Mouse (Mus musculus) limb, embryonic 14.5 days (tissue): ENCODE measurements around the gene Ramp2. TPM values are rescaled to one million over a fixed set of nuclear protein-coding genes. Genes with fewer than 3 reads are reported as not detected.
A peak's percentile ranks its signal among the peaks of the same experiment; 100 is the strongest.

Experiments used
- ATAC-seq: fragments of 200-750 bp; cut with Nextera tagmentation; 2 replicates; pipeline ENCODE4 v1.8.0; 2017; ENCODE audit warnings: low read depth, moderate number of reproducible peaks, moderate TSS enrichment; ENCODE audit not compliant: low FRiP score
- DNase-seq: peaks from one replicate; pipeline ENCODE4 v3.0.0-alpha.2; 2015; ENCODE audit warnings: low spot score
- H3K27ac ChIP-seq: fragments of 300-500 bp; sonication (generic); replicated peaks from 2 replicates; pipeline ENCODE4 v1.5.1; 2014; ENCODE audit warnings: low read depth, mild to moderate bottlenecking, low read length, moderate library complexity, mixed read lengths
- H3K27me3 ChIP-seq: fragments of 300-500 bp; sonication (generic); 2 replicates; pipeline ENCODE4 v1.6.1; 2014; ENCODE audit warnings: low read length, mixed read lengths; ENCODE audit not compliant: control insufficient read depth, insufficient read depth
- H3K36me3 ChIP-seq: fragments of 300-500 bp; sonication (generic); 2 replicates; pipeline ENCODE4 v1.6.1; 2014; ENCODE audit warnings: mild to moderate bottlenecking, low read length, moderate library complexity, mixed read lengths; ENCODE audit not compliant: control insufficient read depth, insufficient read depth
- H3K4me1 ChIP-seq: fragments of 300-500 bp; sonication (generic); 2 replicates; pipeline ENCODE4 v1.6.1; 2014; ENCODE audit warnings: antibody characterized with exemption, low read length, mixed read lengths; ENCODE audit not compliant: control insufficient read depth, insufficient read depth
- H3K4me2 ChIP-seq: fragments of 300-500 bp; sonication (generic); replicated peaks from 2 replicates; pipeline ENCODE4 v1.6.1; 2014; ENCODE audit warnings: low read depth, mild to moderate bottlenecking, low read length, moderate library complexity; ENCODE audit not compliant: severe bottlenecking
- H3K4me3 ChIP-seq: fragments of 300-500 bp; sonication (generic); replicated peaks from 2 replicates; pipeline ENCODE4 v1.5.1; 2014; ENCODE audit warnings: low read length
- H3K9ac ChIP-seq: fragments of 300-500 bp; sonication (generic); 2 replicates; pipeline ENCODE4 v1.6.1; 2014; ENCODE audit warnings: mild to moderate bottlenecking, low read depth, low read length, moderate library complexity; ENCODE audit not compliant: severe bottlenecking
- H3K9me3 ChIP-seq: fragments of 300-500 bp; sonication (generic); 2 replicates; pipeline ENCODE4 v1.6.1; 2016; ENCODE audit warnings: low read length; ENCODE audit not compliant: control insufficient read depth
- POLR2A ChIP-seq: fragments of 200-500 bp; IDR thresholded peaks from 2 replicates; pipeline ENCODE4 v1.8.0; 2012; ENCODE audit warnings: inconsistent platforms, mild to moderate bottlenecking, moderate library complexity, borderline replicate concordance; ENCODE audit not compliant: insufficient read depth, insufficient read length; ENCODE audit errors: extremely low read depth
- WGBS: fragments of 180-500 bp; shearing (Covaris S2); extraction: QIAGEN DNeasy Blood & Tissue Kit; methylation state at CpG from one replicate; pipeline ENCODE4 v1.1.7; 2014; 5-methylcytosine and 5-hydroxymethylcytosine counted together
- polyA plus RNA-seq, 2 experiments: library from polyadenylated mRNA; depleted of rRNA in 1 of 2; stranded (reverse) in 1 of 2; unstranded in 1 of 2; fragments of >200 nt; fragmentation: Nextera tagmentation in 1 of 2; extraction: Ambion mirVana in 1 of 2; gene quantifications; 2 replicates each; pipeline versions ENCODE4 v1.2.1 to v1.2.3; 2012 to 2014

The Ramp2 gene
- polyA plus RNA-seq, 2 experiments = 89.4 to 98.9 TPM

DNA sequence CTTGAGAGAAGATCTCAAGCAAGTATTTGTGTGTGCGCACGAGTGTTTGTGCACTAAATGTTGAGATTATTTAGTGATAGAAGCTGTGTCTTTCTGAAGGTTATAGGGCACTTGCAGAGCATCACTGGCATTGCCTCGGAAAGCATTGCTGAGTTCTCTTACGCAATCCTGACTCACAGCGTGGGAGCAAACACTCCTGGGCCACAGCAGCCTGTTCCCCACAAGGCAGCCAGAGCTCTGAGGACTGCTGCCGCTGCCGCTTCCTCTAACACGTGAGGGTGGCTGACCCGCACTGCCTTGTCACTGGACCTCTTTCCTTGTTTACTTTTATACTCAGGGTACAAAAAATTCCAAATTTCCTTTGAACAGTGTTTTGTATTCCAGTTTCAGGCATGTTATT, 41.5 kb downstream of the Ramp2 start:
- H3K36me3 ChIP-seq = peaks cover 45% of the 10 kb centered on the region
- H3K4me1 ChIP-seq = no peaks in the 10 kb centered on the region
- H3K9ac ChIP-seq = no peak overlapping the region
- H3K27me3 ChIP-seq = no peaks in the 10 kb centered on the region
- H3K27ac ChIP-seq = no peak overlapping the region
- no peak for TF ChIP-seq POLR2A
- H3K9me3 ChIP-seq = no peaks in the 10 kb centered on the region
- 90% methylated on average over 9 of the region's 9 CpGs for WGBS
- H3K4me2 ChIP-seq = no peak overlapping the region
- no peak for DNase-seq
- no peak for ATAC-seq
- H3K4me3 ChIP-seq = no peak overlapping the region

DNA sequence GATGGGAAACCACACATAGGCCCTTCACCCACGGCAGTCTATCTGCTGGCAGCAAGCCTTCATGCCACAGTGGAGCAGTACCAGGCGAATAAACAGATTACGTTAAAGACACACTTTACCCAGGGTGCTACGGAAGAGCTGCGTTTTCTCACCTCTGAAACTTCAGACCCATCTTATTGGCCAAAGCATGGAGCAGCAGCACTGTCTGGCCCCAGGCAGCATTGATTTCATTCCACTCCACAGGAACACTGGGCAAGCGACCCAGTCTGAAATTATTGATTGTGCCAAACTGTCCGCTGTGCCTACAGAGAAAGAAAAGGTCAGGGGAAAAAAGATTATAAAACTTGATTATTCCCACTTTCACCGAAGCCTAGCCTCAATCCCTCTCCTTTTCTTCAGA, 45.4 kb downstream of the Ramp2 start:
- peaks cover 75% of the 10 kb centered on the region for H3K36me3 ChIP-seq
- no peak for TF ChIP-seq POLR2A
- no peak for ATAC-seq

DNA sequence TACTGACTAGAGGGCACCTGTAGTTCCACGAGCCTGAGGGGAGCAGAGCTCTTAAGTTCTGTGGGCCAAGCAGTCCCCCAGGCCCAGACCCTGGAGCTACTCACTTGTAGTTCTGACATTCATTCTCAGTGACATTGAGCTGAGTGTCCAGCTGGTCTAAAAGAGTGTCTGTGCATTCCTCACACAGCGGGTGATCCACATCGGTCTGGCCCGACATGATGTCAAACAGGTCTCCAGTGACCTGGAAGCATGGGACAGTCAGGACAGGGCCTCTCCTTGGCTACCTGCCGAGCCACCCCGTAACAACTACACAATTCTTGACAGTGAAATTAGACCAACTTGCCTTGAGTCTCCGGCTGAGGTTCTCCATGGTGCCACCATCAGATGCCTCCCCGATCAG, 49.4 kb downstream of the Ramp2 start:
- Histone ChIP-seq H3K9ac (no peak overlapping the region), H3K27ac (no peak overlapping the region), H3K27me3 (no peaks in the 10 kb centered on the region), H3K4me1 (no peaks in the 10 kb centered on the region), H3K4me2 (no peak overlapping the region), H3K4me3 (no peak overlapping the region), H3K9me3 (no peaks in the 10 kb centered on the region), H3K36me3 (peaks cover 76% of the 10 kb centered on the region)
- no peak for ATAC-seq
- DNase-seq = no peak
- no peak for TF ChIP-seq POLR2A
- WGBS = 95% methylated on average over 8 of the region's 8 CpGs

More for the DNA sequence above, 45.4 kb downstream of the Ramp2 start:
- WGBS = 94% methylated on average over 8 of the region's 8 CpGs
- Histone ChIP-seq H3K4me3 (no peak overlapping the region), H3K27ac (no peak overlapping the region), H3K9me3 (no peaks in the 10 kb centered on the region), H3K27me3 (no peaks in the 10 kb centered on the region), H3K4me2 (no peak overlapping the region), H3K9ac (no peak overlapping the region), H3K4me1 (no peaks in the 10 kb centered on the region)
- DNase-seq = no peak

DNA sequence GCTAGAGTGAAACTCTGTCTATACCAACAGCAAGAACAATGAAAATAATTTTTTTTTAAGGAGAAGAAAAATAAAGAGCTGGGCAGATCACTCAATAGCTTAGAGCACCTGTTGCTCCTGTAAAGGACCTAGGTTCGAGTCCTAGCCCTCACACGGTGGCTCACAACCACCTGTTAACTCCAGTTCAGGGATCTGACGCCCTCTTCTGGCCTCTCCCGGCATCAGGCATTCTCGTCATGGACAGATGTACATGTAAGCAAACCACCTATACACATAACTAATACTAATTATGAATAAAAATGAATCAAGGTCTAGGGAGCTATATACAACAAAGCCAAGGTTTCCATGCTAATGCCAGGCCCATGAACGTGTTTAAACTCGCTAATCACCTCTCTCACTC, 55.1 kb downstream of the Ramp2 start:
- H3K27me3 ChIP-seq = no peaks in the 10 kb centered on the region
- H3K9me3 ChIP-seq = no peaks in the 10 kb centered on the region
- H3K36me3 ChIP-seq = peaks cover 31% of the 10 kb centered on the region
- WGBS = 59% methylated on average over 7 of the region's 7 CpGs
- H3K4me3 ChIP-seq = peak overlapping the region; percentile 87
- no peak for DNase-seq
- no peak for ATAC-seq
- H3K27ac ChIP-seq = no peak overlapping the region
- peak overlapping the region; percentile 86 for H3K9ac ChIP-seq
- peak overlapping the region; percentile 82 for H3K4me2 ChIP-seq
- H3K4me1 ChIP-seq = peaks cover 10% of the 10 kb centered on the region
- TF ChIP-seq POLR2A = no peak

DNA sequence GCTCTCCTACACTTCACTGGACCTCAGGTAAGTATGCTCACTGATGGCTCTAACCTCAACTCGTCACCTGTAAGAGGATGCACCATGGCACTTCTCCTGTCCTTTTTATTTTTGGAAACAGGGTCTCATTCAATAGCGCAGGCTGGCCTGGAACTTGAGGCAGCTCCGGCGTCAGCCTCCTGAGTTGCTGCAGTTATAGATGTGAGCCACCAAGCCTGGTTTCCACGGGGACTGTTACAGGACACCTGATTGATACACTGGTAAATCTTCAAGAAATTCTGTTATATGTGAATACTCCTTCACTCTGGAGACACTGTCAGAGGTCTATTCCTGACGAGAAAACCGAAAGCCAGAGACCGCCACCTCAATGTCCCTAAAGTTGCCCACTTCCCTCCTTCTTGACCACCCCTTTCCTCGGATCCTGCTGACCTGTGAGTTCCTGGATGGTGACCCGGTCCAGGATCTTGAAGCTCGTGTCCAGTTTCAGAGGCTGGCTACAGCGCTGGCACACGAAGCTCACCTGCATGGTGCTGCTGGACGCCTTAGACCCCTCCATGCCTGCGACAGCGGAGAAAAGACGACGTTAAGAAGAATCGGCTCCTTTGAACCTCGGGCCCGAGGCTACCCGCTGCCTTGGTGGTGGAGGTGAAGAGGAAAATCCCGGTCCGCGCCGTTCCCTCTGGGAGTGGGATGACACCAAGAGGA, 55.6 kb downstream of the Ramp2 start:
- H3K27ac ChIP-seq = 0 out of 2 replicates have a peak overlapping the region, but pooled peaks have one; percentile 26
- peaks cover 10% of the 10 kb centered on the region for H3K4me1 ChIP-seq
- H3K9me3 ChIP-seq = no peaks in the 10 kb centered on the region
- peaks cover 30% of the 10 kb centered on the region for H3K36me3 ChIP-seq
- WGBS = 12% methylated on average over 26 of the region's 26 CpGs
- peak overlapping the region; percentile 82 for H3K4me2 ChIP-seq
- H3K27me3 ChIP-seq = no peaks in the 10 kb centered on the region
- H3K9ac ChIP-seq = peak overlapping the region; percentile 86
- H3K4me3 ChIP-seq = peak overlapping the region; percentile 87
- DNase-seq (no peak), ATAC-seq (peak; percentile 32)
- TF ChIP-seq POLR2A = no peak
